Mouse (Mus musculus) adrenal gland, postnatal 25 days (tissue): Measurements from ENCODE around the gene Chdh. TPM values are rescaled to one million over a fixed set of nuclear protein-coding genes. Genes with fewer than 3 reads are reported as not detected.

Experiments used
- DNase-seq: peaks from one replicate; pipeline ENCODE4 v3.0.0; 2021; ENCODE audit warnings: mixed read lengths
- total RNA-seq: library from RNA; stranded (reverse); gene quantifications from 2 replicates; pipeline ENCODE4 v1.2.3, GENCODE M21; 2021

Gene Chdh
- total RNA-seq, 1 experiment from 2014 or later = 10.7 TPM

DNA sequence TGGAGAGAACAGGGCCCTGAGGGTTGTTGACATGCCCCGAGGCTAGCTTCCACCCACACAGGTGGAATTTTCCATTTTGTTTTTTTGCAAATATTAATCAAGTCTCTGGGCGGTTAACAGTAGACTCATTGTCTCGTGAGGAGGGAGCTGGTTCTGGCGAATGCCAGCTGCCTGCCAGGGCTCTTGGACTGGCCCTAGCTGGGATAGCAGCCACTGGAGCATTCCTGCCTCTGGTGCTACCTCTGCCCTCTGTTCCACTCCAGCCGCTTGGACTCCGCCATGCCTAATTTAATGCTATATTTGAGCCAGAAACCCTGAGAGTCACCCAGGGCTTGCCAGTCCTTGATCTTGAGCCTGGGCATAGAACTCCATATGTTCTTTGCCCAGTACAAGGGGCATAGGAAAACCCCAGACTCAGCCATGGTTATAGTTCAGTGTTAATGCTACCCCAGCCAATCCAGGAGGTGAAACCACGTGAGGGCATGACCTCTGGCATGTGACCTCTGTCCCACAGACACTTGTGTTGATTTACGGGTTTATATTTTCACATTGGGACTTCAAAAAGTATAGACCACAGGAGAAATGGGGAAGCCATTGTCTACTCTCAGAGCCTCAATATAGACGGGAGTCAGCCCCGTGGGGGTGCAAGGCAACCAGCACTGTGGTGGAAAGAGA is 3.2 kb downstream of the Chdh start:
- DNase-seq = peak; percentile 27

DNA sequence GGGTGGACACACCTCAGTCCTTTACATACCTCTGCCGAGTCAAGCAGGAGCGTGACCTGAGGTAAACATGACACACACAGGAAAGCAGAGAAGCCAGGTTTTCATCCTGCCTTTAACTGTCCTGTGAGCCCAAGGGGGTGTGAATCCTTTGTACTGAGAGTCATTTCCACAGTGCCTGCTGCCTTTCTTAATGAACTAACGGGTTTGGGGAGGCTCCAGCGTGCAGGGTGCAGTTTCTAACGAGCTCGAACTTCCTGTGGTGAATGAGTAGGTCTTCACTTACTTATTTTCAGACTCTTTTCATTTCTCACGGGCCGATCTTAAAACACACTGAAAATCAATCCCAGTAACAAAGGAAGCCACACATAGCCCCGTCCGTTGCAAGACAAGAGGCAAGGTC is 5.7 kb downstream of the Chdh start:
- no peak for DNase-seq

DNA sequence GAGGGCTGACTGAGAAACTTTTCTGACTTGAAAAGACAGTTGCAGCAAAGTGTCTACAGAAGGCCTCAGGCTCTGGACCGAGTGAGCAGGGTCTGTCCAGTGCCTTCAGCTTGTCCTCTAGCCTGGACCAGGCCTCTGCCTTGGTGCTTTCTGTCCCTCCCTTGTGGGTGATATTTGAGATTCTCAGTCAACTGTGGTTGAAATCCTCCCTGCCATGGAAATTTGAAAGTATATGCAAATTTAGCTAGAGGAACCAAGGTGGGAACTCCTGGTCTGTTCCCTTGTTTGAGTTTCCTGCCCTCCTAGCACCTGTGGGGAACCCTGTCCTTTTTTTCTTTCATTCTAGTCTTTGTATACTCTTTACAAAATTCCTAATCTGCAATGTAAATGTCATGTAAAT is 6.2 kb downstream of the Chdh start:
- DNase-seq = no peak

DNA sequence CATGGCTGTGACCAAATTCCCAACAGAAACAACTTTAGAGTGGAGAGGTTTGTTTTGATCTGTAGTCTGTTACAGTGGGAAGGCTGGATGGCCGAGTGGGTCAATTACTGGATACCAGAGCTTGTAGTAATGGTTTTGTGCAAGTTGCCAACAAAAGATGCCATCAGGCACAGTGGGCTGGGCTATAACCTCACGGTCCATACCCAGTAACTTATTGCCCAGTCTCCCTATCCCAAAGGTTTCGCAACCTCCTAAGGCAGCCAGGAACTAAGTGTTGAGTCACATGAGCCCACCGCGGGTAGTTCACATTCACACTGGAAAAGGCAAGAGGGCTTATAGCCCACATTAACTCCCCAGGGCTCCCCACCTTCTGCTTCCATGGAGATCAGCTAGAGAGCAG is 7.8 kb downstream of the Chdh start:
- no peak for DNase-seq

DNA sequence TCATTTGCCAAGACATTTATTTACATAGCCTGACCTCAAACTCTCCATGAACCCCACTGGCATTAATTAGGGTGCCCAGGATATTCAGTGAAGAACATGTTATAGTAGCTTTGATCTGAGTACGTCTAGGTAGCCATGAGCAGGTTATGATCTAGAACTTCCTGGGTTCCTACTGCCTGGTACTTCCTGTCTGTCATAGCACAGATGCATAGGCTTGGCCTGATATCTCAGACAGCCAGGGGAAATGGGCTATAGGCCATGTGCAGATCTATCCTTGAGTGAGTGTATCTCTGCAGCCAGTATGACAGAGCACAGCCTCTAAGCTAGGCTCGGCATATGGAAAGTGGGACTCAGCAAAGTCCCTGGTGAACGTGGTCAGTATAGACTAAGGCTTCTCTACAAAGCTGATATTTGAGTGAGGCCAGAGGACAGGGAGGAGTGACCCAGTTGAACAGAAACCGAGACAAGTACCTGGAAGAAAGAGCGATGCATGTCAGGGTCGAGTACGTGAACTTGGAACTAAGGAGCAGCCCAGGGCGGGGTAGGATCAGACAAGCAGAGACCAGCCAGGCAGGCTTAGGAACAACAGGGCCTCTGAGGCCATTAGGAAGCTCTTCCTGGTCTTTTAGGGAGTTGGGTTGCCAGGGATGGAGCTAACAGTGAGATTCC is 9.1 kb downstream of the Chdh start:
- no peak for DNase-seq

DNA sequence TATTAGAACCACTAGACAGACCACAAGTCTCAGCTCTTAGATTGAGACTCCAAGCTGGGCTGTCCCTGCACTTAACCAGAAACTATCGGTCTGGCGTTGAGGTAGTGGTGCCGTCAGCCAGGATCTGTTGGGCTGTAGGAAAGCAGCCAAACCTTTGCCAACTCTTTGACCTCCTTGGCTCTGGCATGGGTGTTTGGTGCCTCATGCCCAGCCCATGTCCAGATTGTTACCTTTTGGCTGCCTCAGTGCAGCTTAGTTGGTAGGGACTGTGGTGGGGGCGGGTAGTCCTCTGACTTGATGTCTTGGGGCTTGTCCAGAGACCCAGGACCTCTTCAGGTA is 9.6 kb downstream of the Chdh start:
- no peak for DNase-seq

DNA sequence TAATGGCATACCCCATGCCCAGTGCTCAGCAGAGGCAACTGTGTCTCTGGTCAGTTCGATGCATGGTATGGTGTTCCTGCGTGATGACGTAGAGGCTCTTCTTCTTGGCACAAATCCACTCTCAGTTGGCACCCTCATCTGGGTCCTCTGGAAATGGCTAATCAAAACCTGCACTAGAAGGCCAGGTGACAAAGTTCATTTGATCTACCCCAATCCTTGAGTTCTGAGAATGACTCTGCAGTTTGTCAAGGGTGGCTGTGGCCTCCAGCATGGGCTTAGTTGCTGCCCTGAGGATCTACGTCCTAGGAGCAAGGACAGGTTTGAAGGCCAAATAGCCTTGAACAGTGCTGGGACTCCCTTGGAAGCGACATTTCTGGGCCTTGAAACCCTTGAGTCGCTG is 10.0 kb downstream of the Chdh start:
- no peak for DNase-seq

DNA sequence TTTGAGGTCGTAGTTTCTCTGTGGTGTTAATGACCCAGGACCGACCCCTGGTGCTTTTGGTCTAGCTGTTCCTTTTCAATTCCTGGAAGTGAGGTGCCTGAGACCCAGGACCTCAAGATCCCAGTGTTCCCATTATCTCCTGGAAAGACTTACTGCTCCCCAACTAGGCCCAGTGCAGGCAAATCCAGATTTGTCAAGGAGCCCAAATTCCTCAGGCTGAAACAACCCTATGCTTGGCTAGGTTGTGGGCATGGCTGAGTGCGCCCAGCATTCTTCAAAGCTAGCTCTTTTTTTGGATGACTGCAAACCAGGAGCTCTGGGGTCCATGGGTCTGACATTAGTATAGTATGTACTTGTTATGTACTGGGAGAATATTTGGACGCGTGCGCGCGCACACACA is 10.6 kb downstream of the Chdh start:
- no peak for DNase-seq

DNA sequence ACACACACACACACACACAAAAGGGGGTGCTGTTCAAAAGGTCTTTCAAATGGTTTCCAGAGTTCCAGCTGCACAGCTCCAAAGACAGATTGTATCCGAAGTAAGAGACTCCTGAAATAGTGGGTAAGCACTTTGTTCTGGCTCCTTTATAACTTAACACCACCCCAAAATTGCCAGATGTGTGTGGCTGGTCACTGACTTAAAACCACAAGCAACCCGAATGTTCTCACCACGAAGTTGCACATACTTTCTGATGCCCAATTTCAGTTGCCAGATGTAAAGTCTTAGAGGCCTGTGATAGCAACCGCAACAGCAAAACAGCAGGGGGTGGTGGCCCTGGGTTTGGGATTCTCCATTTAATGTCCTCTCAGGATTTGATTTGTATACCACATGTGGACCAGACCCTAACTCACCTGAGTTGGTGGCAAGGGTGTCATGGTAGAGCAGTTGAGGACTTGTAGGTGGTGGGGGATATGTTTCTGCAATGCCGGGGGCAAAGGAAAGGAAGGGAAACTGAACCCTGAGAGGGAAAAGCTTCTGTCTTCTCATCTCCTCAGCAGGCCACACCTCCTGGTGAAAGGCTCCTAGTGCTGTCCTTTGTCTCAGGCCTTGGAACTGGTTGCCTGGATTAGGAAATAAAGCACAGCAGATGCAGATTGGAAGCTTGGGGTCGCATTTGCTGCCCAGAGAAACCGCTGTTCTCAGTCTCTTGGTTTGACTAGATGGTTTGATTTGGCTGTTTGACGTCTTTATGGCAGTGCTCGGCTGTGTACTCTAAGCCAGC is 11.2 kb downstream of the Chdh start:
- DNase-seq = no peak

DNA sequence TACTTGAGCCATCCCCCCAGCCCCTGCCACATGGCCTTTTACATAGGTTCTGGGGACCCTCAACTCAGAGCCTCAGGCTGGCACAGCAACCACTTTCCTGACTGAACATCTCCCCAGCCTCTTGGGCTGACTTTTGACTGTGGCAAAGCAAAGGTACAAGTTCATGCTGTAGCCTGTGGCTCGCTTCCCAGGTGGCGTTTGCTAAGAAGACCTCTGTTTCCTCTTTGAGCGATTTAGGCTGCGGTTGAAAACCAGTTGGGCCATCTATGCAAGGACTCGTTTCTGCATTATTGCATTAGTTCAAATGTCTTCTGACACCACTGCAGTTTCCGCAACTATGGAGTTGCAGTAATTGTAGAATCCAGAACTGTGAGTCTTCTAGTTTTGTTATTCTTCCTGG is 13.6 kb downstream of the Chdh start:
- DNase-seq = no peak

DNA sequence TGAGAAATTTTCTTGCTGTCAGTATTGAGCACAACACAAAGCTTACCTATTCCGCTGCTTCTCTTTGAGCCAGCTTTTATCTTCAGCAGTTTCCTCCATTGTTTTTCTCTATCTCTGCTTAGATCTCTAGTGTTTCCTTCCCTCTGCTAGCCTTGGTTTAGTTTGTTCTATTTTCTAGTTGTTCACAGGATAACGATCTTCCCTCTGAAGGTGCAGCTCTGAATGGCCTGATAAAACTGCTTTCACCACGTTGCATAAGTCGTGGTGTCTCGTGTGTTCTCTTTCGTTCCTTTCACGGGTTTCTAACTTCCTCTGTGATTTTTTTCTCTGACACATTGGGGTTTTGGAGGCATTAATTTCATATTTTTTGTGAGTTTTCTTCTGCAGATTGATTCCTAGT is 15.6 kb downstream of the Chdh start:
- no peak for DNase-seq

DNA sequence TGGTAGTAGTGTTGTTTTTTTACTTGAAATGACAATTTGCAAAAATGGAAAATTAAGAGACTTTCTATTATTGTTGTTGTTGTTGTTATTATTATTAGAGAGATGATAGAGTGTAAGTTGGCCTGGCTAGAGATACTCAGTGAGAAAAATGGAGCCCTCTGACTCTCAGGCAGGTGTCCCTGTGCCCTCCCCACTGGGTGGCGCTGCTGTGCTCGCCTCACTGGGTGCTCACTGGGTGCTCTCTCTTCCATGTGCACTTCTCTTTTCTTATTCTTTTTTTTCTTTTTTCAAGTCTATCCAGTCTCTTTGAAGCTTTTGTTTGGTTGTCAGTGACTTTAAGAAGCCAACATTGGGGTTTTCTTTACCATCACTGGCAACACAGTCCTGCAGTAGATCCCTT is 18.6 kb downstream of the Chdh start:
- peak; percentile 52 for DNase-seq

DNA sequence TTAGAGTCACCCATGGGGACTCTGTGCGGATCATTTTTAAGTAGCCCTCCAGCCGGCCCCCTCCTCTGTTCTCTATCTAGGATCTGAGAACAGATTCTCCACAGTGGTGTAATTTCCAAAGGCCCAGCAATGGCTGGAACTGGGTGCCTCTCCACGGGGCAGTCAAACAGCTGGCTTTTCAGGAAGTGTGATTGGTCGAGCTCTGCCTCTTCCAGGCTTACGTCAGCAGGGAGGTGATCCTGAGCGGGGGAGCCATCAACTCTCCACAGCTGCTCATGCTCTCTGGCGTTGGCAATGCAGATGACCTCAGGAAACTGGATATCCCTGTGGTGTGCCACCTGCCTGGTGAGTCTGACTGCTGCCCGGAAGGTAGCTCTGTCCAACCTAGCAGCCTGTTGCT is 24.6 kb downstream of the Chdh start:
- no peak for DNase-seq

DNA sequence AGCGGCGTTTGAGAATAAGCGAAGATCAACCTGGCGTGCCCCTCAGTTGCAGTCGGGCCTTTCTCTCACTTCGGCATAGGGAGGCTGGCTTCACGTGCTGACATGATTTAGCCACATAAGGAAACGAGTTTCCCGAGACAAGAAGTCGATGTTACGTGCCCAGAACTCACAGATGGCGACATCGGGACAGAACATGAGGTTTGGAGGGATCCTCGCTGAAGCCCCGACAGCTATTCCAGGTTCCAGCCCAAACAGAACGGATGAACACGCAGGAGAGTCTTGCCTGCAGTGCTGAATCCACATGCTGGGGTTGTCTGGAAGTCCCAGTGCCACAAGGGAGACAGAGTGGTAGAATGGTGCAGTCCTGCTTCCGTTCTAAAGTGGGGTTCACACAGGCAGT is 29.6 kb downstream of the Chdh start:
- DNase-seq = no peak

DNA sequence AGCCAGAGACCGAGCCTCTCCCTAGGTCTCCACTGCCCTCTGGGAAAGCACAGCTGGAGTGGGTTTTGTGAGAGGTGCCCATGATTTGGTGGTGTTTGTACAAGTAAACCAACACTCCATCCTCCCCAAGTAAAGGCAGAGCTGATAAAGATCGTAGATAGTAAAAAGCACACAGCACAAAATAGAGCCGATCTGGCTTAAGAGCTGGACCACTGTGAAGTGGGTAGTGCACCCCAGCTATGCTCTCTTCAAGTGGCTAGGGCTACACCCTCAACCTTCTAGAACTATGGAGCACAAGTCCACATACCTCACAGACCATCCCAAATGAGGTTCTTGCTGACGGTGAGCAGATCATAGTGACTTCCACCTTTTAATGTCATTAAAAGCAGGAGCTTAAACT is 30.6 kb downstream of the Chdh start:
- DNase-seq = no peak

DNA sequence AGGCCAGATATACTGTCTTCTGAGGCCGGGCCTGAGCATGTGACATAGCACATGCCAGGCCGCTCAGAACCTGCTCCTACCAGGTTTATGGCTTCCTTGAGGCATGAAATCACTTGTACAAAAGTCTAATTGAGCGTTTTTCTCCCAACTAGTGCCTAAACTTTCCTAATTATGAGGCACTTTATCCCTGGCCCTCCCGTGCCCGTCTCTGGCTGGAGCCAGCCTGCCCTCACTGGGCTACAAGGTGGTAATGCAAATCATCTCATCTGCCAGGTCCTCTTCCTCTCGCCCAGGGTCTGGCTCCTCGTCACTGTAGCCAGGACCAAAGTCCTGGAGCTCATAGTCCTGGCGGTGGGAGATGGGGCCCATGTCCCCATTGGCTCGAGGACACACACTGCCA is 33.0 kb downstream of the Chdh start:
- no peak for DNase-seq

DNA sequence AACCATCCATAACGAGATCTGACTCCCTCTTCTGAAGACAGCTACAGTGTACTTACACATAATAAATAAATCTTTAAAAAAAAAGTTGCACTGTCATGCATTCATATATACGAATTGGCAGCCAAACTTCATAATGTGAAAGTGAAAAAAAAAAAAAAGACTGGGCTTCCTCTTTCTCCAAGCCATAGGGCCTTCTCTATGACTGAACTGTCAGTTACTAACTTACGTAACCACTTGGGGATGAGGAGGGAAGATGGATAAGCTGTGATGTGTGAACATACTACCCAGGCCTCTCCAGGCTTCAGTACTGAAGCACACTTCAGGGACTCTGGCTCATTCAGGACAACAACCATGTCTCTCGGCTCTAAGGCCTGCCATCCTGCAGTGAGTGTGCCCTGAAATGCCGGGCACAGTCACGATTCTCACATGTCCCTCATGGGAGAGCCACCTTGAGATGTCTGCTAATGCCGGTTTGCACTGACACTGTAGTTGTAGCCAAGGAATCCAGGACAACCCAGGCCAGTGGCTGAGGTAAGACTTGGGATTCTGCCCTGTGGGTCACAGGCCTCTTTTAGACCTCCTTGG is 34.6 kb downstream of the Chdh start:
- no peak for DNase-seq

DNA sequence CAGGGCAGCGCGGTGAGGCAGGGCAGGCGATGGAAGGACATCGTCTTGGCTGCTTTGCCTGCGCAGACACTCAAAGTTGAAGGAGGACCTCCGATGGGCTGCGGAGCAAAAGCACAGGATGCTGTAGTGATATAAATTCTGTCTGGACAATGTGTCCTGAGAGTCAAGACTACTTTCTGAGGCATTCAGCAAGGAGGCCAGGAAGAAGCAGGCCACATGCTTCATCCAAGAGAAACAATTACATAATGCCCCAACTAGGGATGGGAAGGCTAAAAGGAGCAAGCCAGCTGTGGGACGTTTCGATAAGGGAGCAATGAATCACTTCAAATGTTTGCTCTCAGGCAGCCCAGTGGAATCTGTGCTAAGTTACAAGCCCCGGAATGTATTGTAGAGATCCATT is 36.4 kb downstream of the Chdh start:
- no peak for DNase-seq

DNA sequence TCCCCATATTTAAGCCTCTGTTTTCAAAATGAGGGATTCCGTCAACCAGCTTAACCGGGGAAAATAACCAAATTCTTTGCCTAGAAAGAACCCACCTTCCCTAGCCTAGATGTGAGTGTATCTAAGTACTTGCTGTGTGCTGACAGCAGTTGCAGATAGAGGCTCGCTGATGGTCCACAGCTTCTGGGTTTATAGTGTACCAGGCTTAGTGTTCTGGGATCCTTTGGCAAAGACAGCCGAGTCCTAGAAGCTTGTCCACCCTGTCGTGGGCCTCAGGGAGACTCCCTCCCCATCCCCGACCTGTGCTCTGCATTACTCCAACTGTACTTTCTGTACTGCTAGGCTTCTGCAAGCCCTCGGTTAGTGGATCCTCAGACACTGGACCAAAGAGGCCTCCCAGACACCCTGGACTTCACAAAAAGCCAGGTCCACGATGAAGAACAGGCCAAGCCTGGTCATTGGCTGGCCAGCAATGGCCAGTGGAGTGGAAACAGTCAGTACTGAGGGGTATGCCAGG is 36.9 kb downstream of the Chdh start:
- no peak for DNase-seq

DNA sequence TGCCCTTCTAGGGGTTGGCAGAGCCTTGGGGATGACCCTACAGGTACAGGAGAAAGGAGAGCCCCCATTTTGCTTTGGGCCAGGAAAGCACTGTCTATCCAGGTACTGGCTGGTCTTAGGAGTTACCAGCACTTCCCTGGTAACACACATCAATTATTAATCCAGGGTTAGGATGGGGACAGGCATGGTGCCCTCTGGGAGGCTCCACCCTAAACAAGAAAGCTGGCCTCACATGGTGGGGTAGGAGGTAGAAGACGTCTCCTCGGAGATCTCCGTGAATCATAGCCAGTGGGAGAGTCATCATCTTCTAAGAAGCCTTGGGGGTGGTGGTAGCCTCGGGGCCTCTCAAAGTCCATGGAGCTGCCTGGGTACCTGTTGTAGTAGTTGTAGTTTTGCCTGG is 38.2 kb downstream of the Chdh start:
- no peak for DNase-seq

DNA sequence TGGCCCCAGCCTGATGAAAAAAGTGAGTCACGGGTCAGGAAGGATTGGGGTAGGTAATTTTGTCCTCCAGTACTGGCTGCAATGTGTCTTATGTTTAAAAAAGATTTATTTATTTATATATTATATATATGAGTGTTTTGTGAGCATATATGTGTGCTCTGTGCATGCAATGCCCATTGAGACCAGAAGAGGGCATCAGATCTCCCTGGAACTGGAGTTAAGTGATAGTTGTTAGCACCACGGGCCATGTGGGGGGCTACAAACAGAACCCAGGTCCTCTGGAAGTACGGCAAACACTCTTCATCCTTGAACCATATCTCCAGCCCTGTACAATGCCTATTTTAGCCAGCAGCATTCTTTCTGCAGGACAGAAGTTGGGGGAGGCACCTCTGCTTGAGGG is 39.2 kb downstream of the Chdh start:
- DNase-seq = no peak

DNA sequence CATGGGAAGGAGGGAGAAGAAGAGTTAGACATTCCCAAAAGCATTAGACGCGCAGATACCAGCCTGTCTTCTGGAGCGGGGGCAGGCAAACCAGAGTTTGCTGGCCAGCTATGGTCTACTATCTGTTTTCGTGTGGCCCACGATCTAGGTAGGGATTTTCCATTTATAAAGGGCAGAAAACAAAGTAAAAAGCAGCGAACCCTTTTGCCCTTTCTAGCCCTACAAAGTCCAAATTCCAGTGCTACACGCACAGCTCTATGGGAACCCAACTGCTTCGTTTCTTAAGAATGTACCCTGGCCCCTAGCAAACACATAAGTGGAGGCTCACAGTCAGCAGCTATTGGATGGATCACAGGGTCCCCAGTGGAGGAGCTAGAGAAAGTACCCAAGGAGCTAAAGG is 41.5 kb downstream of the Chdh start:
- no peak for DNase-seq

DNA sequence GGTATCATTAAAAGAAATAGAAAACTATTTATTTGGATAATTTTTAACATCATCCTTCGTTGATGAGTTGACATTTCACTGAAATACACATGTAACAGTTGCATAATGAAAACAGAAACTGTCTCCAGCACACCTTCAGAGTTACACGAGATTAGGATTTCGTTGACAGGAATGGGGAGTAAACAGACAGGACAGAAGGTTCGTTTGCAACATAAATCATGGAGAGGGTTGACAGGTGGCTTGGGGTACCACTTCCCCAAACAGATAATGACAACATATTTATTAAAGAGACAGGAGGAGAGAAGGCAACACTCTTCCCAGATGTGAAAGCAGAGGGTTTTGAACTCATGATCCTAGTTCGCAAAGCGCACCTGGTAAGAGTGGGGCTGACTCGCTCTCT is 46.1 kb downstream of the Chdh start:
- no peak for DNase-seq
